Mouse (Mus musculus) embryonic fibroblast, embryonic 13.5 days (primary cell): ENCODE measurements around the gene Cdrt4. TPM values are rescaled to one million over a fixed set of nuclear protein-coding genes. Genes with fewer than 3 reads are reported as not detected.

Experiments used
- H3K27ac ChIP-seq: 2 replicates; pipeline ENCODE4 v1.5.1; 2012; ENCODE audit warnings: low read length, control low read depth, inconsistent platforms; ENCODE audit not compliant: insufficient read depth
- H3K4me1 ChIP-seq: 2 replicates; pipeline ENCODE4 v1.6.1; 2011; ENCODE audit warnings: low read length; ENCODE audit not compliant: control insufficient read depth, insufficient read depth
- H3K4me3 ChIP-seq: 2 replicates; pipeline ENCODE4 v1.5.1; 2011; ENCODE audit warnings: mild to moderate bottlenecking, control low read depth, low read length; ENCODE audit not compliant: insufficient read depth
- CTCF ChIP-seq: IDR thresholded peaks from 2 replicates; pipeline ENCODE4 v1.5.1; 2011; ENCODE audit warnings: mild to moderate bottlenecking, control low read depth, low read length, moderate library complexity, borderline replicate concordance; ENCODE audit not compliant: insufficient read depth
- POLR2A ChIP-seq: IDR thresholded peaks from 2 replicates; pipeline ENCODE4 v1.6.1; 2011; ENCODE audit warnings: low read depth, mild to moderate bottlenecking, control low read depth, low read length, moderate library complexity
- polyA plus RNA-seq: library from polyadenylated mRNA; stranded (reverse); fragments of >200 nt; gene quantifications from 2 replicates; pipeline ENCODE4 v1.2.4, GENCODE M21; 2011; ENCODE audit warnings: low read depth; ENCODE audit not compliant: missing spikeins, insufficient read length

Gene Cdrt4
- polyA plus RNA-seq, 1 experiment, result not detected

GRCm38 (mm10) chr11:62966424-62966764, 15.4 kb downstream of the Cdrt4 start:
- H3K4me3 ChIP-seq, result peak overlapping the region; percentile 8; the same call in 1 of the 2 replicates
- TF ChIP-seq POLR2A (no peak), CTCF (no peak)
- H3K4me1 ChIP-seq, result peaks cover 12% of the 10 kb centered on the region
- H3K27ac ChIP-seq, result peak overlapping the region; percentile 80

GRCm38 (mm10) chr11:62966765-62967633, 16.0 kb downstream of the Cdrt4 start:
- H3K4me3 ChIP-seq, result peak overlapping the region; percentile 8
- H3K4me1 ChIP-seq, result peaks cover 12% of the 10 kb centered on the region
- H3K27ac ChIP-seq, result peak overlapping the region; percentile 80
- TF ChIP-seq CTCF (no peak), POLR2A (peak; percentile 55)

- TF ChIP-seq POLR2A (no peak), CTCF (no peak)
- H3K4me1 ChIP-seq, result 0 out of 2 replicates have a peak, but pooled peaks cover 3% of the 10 kb centered on the region
- no peak overlapping the region for H3K27ac ChIP-seq
- no peak overlapping the region for H3K4me3 ChIP-seq
These were observed 26.2 kb downstream of the Cdrt4 start for GRCm38 (mm10) chr11:62977176-62977575.

- H3K4me3 ChIP-seq, result no peak overlapping the region
- TF ChIP-seq POLR2A, result no peak
- no peak for TF ChIP-seq CTCF
- no peak overlapping the region for H3K27ac ChIP-seq
These were observed 27.9 kb downstream of the Cdrt4 start for GRCm38 (mm10) chr11:62978886-62979285.

DNA sequence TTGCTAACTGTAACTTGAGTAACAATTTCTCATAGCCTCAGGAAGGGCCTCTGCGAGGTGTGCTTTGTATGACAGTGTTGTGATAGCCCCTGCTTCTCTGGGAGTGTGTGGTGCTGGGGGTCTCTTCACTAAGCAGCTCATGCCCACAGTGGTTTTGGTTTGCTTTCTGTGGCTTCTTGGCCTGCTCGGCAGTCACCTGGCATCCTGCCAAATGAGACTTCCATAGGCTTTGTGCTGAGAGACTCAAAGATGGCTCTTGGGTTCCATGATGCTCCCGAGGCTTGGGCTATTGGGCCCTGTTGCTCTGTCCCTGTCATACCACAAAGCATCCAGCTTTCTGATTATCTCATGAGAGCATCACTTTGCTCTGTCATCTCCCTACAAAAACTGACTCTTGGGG, 30.7 kb downstream of the Cdrt4 start:
- Histone ChIP-seq H3K4me1 (0 out of 2 replicates have a peak, but pooled peaks cover 3% of the 10 kb centered on the region), H3K4me3 (no peak overlapping the region), H3K27ac (no peak overlapping the region)
- TF ChIP-seq POLR2A, result no peak
- TF ChIP-seq CTCF, result no peak

More at GRCm38 (mm10) chr11:62978886-62979285, 27.9 kb downstream of the Cdrt4 start:
- H3K4me1 ChIP-seq, result 0 out of 2 replicates have a peak, but pooled peaks cover 3% of the 10 kb centered on the region

DNA sequence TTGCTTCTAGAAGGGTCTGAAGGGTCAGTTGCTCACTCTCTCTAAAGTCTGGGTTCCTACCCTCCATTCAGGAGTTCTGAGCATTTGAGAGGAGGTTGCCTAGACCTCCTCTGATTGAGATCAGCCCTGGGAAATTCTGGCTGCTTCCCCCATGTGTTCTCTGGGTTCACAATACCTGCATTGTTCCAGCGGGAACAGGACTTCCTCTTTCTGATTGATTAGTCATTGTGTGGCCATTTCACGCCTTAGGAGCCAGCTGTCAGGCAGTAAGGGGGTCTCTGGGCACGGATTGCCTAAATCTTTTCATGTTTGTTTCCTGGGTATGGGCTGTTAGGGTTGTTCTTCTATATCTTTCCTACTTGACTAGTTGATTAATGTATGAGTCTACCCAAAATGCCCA, 32.8 kb downstream of the Cdrt4 start:
- Histone ChIP-seq H3K27ac (no peak overlapping the region), H3K4me1 (no peaks in the 10 kb centered on the region), H3K4me3 (no peak overlapping the region)
- TF ChIP-seq CTCF, result no peak
- no peak for TF ChIP-seq POLR2A

DNA sequence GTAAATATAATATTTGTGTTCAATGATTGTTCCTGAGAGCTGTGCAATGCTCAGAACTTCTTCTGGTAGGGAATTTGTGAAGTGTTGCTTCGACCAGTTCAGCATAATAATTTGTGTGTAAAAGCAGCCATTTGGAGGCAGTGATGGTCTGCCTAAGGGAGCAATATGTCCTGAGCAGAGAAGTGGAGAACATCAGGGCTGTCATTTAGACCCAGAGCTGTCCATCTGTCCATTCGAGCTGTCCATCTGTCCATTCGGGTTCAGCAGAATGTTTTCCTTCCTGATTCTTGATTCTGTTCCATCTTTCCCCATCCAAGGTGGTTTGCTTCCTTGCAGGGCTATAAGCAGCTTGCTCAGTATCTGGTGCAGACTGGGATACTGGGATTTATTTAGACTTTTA, 33.4 kb downstream of the Cdrt4 start:
- no peak for TF ChIP-seq POLR2A
- no peak for TF ChIP-seq CTCF
- Histone ChIP-seq H3K4me1 (no peaks in the 10 kb centered on the region), H3K27ac (no peak overlapping the region), H3K4me3 (no peak overlapping the region)

GRCm38 (mm10) chr11:62985075-62985474, 34.1 kb downstream of the Cdrt4 start:
- TF ChIP-seq CTCF (no peak), POLR2A (no peak)
- H3K27ac ChIP-seq, result no peak overlapping the region
- no peaks in the 10 kb centered on the region for H3K4me1 ChIP-seq
- no peak overlapping the region for H3K4me3 ChIP-seq

DNA sequence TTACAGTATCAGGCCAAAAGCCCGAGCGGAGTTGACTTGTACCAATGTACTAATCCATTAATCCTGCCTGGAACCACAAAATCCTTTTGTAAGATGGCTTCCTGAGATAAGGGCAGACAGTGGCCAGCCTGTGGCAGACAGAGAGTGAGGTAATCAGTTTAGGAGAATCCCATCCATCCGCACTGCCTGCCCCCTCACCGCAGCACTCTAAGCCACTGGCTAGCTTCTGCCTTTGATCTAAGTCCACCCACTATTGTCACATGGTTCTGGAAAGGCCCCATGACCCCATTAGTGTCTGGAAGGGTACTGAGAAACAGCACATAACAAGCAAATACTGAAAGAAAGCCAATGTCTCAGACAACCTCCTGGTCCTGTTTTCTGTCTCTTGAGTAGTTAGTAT, 35.6 kb downstream of the Cdrt4 start:
- TF ChIP-seq POLR2A (no peak), CTCF (no peak)

DNA sequence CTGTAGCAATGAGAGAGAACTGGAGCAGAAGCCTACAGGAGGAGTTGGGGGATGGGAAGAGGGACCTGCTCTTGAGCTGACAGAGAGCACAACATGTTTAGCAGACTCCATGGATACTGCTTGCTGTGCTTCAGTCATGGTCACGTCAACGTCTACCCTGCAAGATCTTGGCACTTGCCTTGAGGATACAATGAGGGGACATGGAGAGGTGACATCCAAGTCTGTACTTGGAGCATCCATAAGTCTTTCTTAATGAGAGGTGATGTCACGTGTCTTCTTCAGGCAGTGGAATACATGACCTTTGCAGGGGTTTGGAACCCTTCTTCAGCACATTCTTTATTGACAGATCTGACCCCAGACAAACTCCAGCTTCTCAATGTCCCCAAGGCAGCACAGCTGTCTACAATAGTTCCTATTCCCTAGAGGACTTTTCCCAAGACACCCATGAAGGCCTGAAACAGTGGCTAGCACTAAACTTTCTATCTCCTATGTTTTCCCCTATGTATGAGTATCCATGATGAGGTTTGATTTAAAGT, 39.2 kb downstream of the Cdrt4 start:
- TF ChIP-seq CTCF, result no peak
- TF ChIP-seq POLR2A, result no peak
- H3K27ac ChIP-seq, result no peak overlapping the region
- H3K4me1 ChIP-seq, result peaks cover 6% of the 10 kb centered on the region; the same call in 1 of the 2 replicates
- H3K4me3 ChIP-seq, result no peak overlapping the region

More for the DNA sequence above, 35.6 kb downstream of the Cdrt4 start:
- no peaks in the 10 kb centered on the region for H3K4me1 ChIP-seq
- no peak overlapping the region for H3K4me3 ChIP-seq
- H3K27ac ChIP-seq, result no peak overlapping the region

DNA sequence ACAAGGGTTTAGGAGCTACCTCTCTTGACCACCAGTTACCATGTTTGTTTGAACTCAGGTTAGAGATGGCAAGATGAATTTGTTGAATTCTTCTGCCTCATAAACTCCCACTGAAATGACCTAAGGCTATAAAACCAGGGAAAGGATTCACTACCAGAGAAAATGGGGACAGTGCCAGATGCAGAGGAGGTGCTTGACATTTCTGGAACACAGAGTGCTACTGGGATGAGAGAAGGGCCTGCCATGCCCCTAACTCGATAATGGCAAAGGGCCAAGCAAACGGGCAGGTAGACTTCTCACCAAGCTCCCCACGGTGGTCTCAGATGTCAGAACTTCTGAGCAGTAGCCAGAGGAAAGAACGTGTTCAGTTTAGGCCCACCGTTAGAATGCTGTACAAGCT, 39.8 kb downstream of the Cdrt4 start:
- Histone ChIP-seq H3K4me1 (peaks cover 8% of the 10 kb centered on the region; the same call in 1 of the 2 replicates), H3K27ac (no peak overlapping the region)

More for the DNA sequence above, 39.8 kb downstream of the Cdrt4 start:
- no peak overlapping the region for H3K4me3 ChIP-seq
- TF ChIP-seq POLR2A, result no peak
- no peak for TF ChIP-seq CTCF
